Mouse (Mus musculus) midbrain, embryonic 10.5 days (tissue): ENCODE results near the gene Tceal8. TPM values are rescaled to one million over a fixed set of nuclear protein-coding genes. Genes with fewer than 3 reads are reported as not detected.

ENCODE experiments used
- microRNA-seq: library from miRNA; unstranded; fragments of <30 nt; microRNA quantifications from one replicate; pipeline ENCODE4, GENCODE M21; 2017
- polyA plus RNA-seq: library from polyadenylated mRNA; unstranded; fragments of >200 nt; fragmentation: Nextera tagmentation; extraction: Ambion mirVana; gene quantifications from 2 replicates; pipeline ENCODE4 v1.2.1, GENCODE M21; 2016

Gene Tceal8
- polyA plus RNA-seq, 1 experiment from 2014 or later, result 192 TPM

Small RNA genes lying within 50 kb of the gene (microRNA-seq; reads per million reads assigned to microRNA genes)
- not detected for gene Mir6383

Other genes starting within 250 kb of the Tceal8 start
- gene Arxes2, start 178.5 kb downstream of the Tceal8 start, polyA plus RNA-seq, result 117 TPM in 2 replicates
- gene Arxes1, start 139.0 kb downstream of the Tceal8 start, polyA plus RNA-seq, result 41.6 and 45.7 TPM in 2 replicates
- 303 and 318 TPM in 2 replicates for gene Bex2, start 104.1 kb downstream of the Tceal8 start, polyA plus RNA-seq
- gene Nxf3, start 87.1 kb downstream of the Tceal8 start, polyA plus RNA-seq, result not detected in 2 replicates
- gene Bex4, start 33.3 kb downstream of the Tceal8 start, polyA plus RNA-seq, result 88.7 and 106 TPM in 2 replicates
- gene Tceal5, start 31.5 kb upstream of the Tceal8 start, polyA plus RNA-seq, result 3.1 and 3.4 TPM in 2 replicates
- 0.70 TPM in 2 replicates for gene Tceal7, start 42.4 kb upstream of the Tceal8 start, polyA plus RNA-seq
- gene Bex1, start 43.2 kb upstream of the Tceal8 start, polyA plus RNA-seq, result 139 and 163 TPM in 2 replicates
- 328 and 332 TPM in 2 replicates for gene Tceal9, start 72.7 kb upstream of the Tceal8 start, polyA plus RNA-seq
- gene Bex3, start 97.9 kb upstream of the Tceal8 start, polyA plus RNA-seq, result 627 and 636 TPM in 2 replicates